Mouse (Mus musculus): Measurements from ENCODE around the gene Smg6.

GRCm38 (mm10) chr11:75083031-75083430 is 157.4 kb downstream of the Smg6 start:
- TF ChIP-seq CTCF (conservative IDR thresholded peaks at IDR 0.05; ENCODE audit: low read length) (no peak), POU5F1 (IDR thresholded peaks at IDR 0.05; ENCODE audit: borderline replicate concordance, low read length) (no peak)

Data from E14TG2a.4 (cell line).